Mouse (Mus musculus) kidney, embryonic 15.5 days (tissue): ENCODE data around the gene Llgl2. TPM values are rescaled to one million over a fixed set of nuclear protein-coding genes. Genes with fewer than 3 reads are reported as not detected.
"Not testable (repeated sequence)": the region's sequence is repeated elsewhere in the genome, so short reads cannot be mapped to it uniquely, and the experiment has no call there.

Experiments used
- ATAC-seq: fragments of 200-750 bp; cut with Nextera tagmentation; replicated peaks from 2 replicates; pipeline ENCODE4 v1.8.0; 2017; ENCODE audit warnings: moderate TSS enrichment; ENCODE audit not compliant: low FRiP score
- H3K27ac ChIP-seq: fragments of 300-500 bp; sonication (generic); 2 replicates; pipeline ENCODE4 v1.5.1; 2015; ENCODE audit warnings: mild to moderate bottlenecking, inconsistent platforms
- H3K27me3 ChIP-seq: fragments of 300-500 bp; sonication (generic); 2 replicates; pipeline ENCODE4 v1.6.1; 2015; ENCODE audit warnings: inconsistent platforms
- H3K36me3 ChIP-seq: fragments of 300-500 bp; sonication (generic); 2 replicates; pipeline ENCODE4 v1.6.1; 2015; ENCODE audit warnings: inconsistent platforms
- H3K4me1 ChIP-seq: fragments of 300-500 bp; sonication (generic); 2 replicates; pipeline ENCODE4 v1.6.1; 2015; ENCODE audit warnings: inconsistent platforms
- H3K4me2 ChIP-seq: fragments of 300-500 bp; sonication (generic); 2 replicates; pipeline ENCODE4 v1.6.1; 2015; ENCODE audit warnings: moderate library complexity, mild to moderate bottlenecking, inconsistent platforms
- H3K4me3 ChIP-seq: fragments of 300-500 bp; sonication (generic); replicated peaks from 2 replicates; pipeline ENCODE4 v1.5.1; 2015; ENCODE audit warnings: mild to moderate bottlenecking, inconsistent platforms
- H3K9ac ChIP-seq: fragments of 300-500 bp; sonication (generic); 2 replicates; pipeline ENCODE4 v1.6.1; 2015; ENCODE audit warnings: mild to moderate bottlenecking, inconsistent platforms
- H3K9me3 ChIP-seq: fragments of 300-500 bp; sonication (generic); replicated peaks from 2 replicates; pipeline ENCODE4 v1.6.1; 2016; ENCODE audit warnings: inconsistent platforms
- WGBS: fragments of 180-500 bp; shearing (Covaris S2); methylation state at CpG from one replicate; pipeline ENCODE4 v1.1.7; 2015; ENCODE audit warnings: mixed read lengths; 5-methylcytosine and 5-hydroxymethylcytosine counted together
- polyA plus RNA-seq: library from polyadenylated mRNA; unstranded; fragments of >200 nt; fragmentation: Nextera tagmentation; extraction: Ambion mirVana; gene quantifications from 2 replicates; pipeline ENCODE4 v1.2.1, GENCODE M21; 2015

Llgl2 gene
- polyA plus RNA-seq, 1 experiment from 2014 or later: 41.0 TPM

- Histone ChIP-seq H3K4me2 (no peak overlapping the region), H3K36me3 (peaks cover under 1% of the 10 kb centered on the region; the same call in 1 of the 2 replicates), H3K9ac (0 out of 2 replicates have a peak overlapping the region, but pooled peaks have one; percentile 22), H3K27me3 (no peaks in the 10 kb centered on the region), H3K4me3 (no peak overlapping the region), H3K4me1 (peaks cover 83% of the 10 kb centered on the region), H3K27ac (peak overlapping the region; percentile 49), H3K9me3 (no peaks in the 10 kb centered on the region)
- no peak for ATAC-seq
- 76% methylated on average over 3 of the region's 3 CpGs for WGBS
These were observed 15.9 kb downstream of the Llgl2 start for GRCm38 (mm10) chr11:115839732-115840131.

GRCm38 (mm10) chr11:115841044-115841443, 17.2 kb downstream of the Llgl2 start:
- Histone ChIP-seq H3K9ac (no peak overlapping the region), H3K27me3 (no peaks in the 10 kb centered on the region), H3K4me3 (no peak overlapping the region), H3K27ac (peak overlapping the region; percentile 93), H3K4me1 (peaks cover 77% of the 10 kb centered on the region), H3K36me3 (peaks cover 13% of the 10 kb centered on the region), H3K4me2 (no peak overlapping the region), H3K9me3 (0 out of 2 replicates have a peak, but pooled peaks cover 5% of the 10 kb centered on the region)
- no peak for ATAC-seq
- 84% methylated on average over 6 of the region's 6 CpGs for WGBS

- H3K27ac ChIP-seq: peak overlapping the region; percentile 93
- H3K9me3 ChIP-seq: 0 out of 2 replicates have a peak, but pooled peaks cover 5% of the 10 kb centered on the region
- H3K9ac ChIP-seq: peak overlapping the region; percentile 23; the same call in 1 of the 2 replicates
- peaks cover 23% of the 10 kb centered on the region for H3K36me3 ChIP-seq
- WGBS: 26% methylated on average over 6 of the region's 6 CpGs
- H3K27me3 ChIP-seq: no peaks in the 10 kb centered on the region
- no peak overlapping the region for H3K4me2 ChIP-seq
- peaks cover 67% of the 10 kb centered on the region for H3K4me1 ChIP-seq
- peak; percentile 10; the same call in 1 of the 2 replicates for ATAC-seq
- no peak overlapping the region for H3K4me3 ChIP-seq
These were observed 18.2 kb downstream of the Llgl2 start for GRCm38 (mm10) chr11:115841961-115842550.

- ATAC-seq: no peak
- H3K4me3 ChIP-seq: no peak overlapping the region
- H3K4me1 ChIP-seq: peaks cover 64% of the 10 kb centered on the region
- H3K27me3 ChIP-seq: no peaks in the 10 kb centered on the region
- H3K36me3 ChIP-seq: peaks cover 34% of the 10 kb centered on the region
- no peak overlapping the region for H3K9ac ChIP-seq
- peak overlapping the region; percentile 35; the same call in 1 of the 2 replicates for H3K4me2 ChIP-seq
- H3K9me3 ChIP-seq: 0 out of 2 replicates have a peak, but pooled peaks cover 5% of the 10 kb centered on the region
- H3K27ac ChIP-seq: peak overlapping the region; percentile 93
- 83% methylated on average over 12 of the region's 14 CpGs for WGBS
These were observed 19.5 kb downstream of the Llgl2 start for GRCm38 (mm10) chr11:115843141-115843890.

- Histone ChIP-seq H3K4me2 (peak overlapping the region; percentile 35), H3K9me3 (0 out of 2 replicates have a peak, but pooled peaks cover 5% of the 10 kb centered on the region), H3K4me3 (no peak overlapping the region), H3K27ac (peak overlapping the region; percentile 93), H3K27me3 (no peaks in the 10 kb centered on the region), H3K36me3 (peaks cover 40% of the 10 kb centered on the region), H3K4me1 (peaks cover 59% of the 10 kb centered on the region), H3K9ac (no peak overlapping the region)
- peak; percentile 86 for ATAC-seq
- 70% methylated on average over 5 of the region's 5 CpGs for WGBS
These were observed 20.0 kb downstream of the Llgl2 start for GRCm38 (mm10) chr11:115843891-115844239.

GRCm38 (mm10) chr11:115844240-115844639, 20.4 kb downstream of the Llgl2 start:
- peak; percentile 81 for ATAC-seq
- no peak overlapping the region for H3K9ac ChIP-seq
- peak overlapping the region; percentile 93 for H3K27ac ChIP-seq
- H3K9me3 ChIP-seq: 0 out of 2 replicates have a peak, but pooled peaks cover 5% of the 10 kb centered on the region
- WGBS: 44% methylated on average over 8 of the region's 8 CpGs
- no peaks in the 10 kb centered on the region for H3K27me3 ChIP-seq
- H3K4me2 ChIP-seq: peak overlapping the region; percentile 35
- peaks cover 44% of the 10 kb centered on the region for H3K36me3 ChIP-seq
- H3K4me3 ChIP-seq: no peak overlapping the region
- peaks cover 55% of the 10 kb centered on the region for H3K4me1 ChIP-seq

GRCm38 (mm10) chr11:115845819-115846218, 22.0 kb downstream of the Llgl2 start:
- Histone ChIP-seq H3K27me3 (no peaks in the 10 kb centered on the region), H3K4me1 (peaks cover 43% of the 10 kb centered on the region), H3K36me3 (peaks cover 59% of the 10 kb centered on the region), H3K4me3 (no peak overlapping the region), H3K27ac (no peak overlapping the region), H3K9me3 (0 out of 2 replicates have a peak, but pooled peaks cover 5% of the 10 kb centered on the region), H3K9ac (no peak overlapping the region), H3K4me2 (no peak overlapping the region)
- WGBS: 92% methylated on average over 2 of the region's 2 CpGs
- ATAC-seq: no peak

- H3K4me3 ChIP-seq: no peak overlapping the region
- no peaks in the 10 kb centered on the region for H3K9me3 ChIP-seq
- H3K9ac ChIP-seq: no peak overlapping the region
- no peak for ATAC-seq
- peaks cover 31% of the 10 kb centered on the region for H3K27me3 ChIP-seq
- no peak overlapping the region for H3K27ac ChIP-seq
- peaks cover 66% of the 10 kb centered on the region for H3K36me3 ChIP-seq
- no peak overlapping the region for H3K4me2 ChIP-seq
- WGBS: 76% methylated on average over 6 of the region's 6 CpGs
- H3K4me1 ChIP-seq: peaks cover 16% of the 10 kb centered on the region
These were observed 30.8 kb downstream of the Llgl2 start for GRCm38 (mm10) chr11:115854674-115855073.

GRCm38 (mm10) chr11:115857146-115857545, 33.3 kb downstream of the Llgl2 start:
- not testable (repeated sequence) for H3K9ac ChIP-seq, H3K4me2 ChIP-seq, H3K27ac ChIP-seq, H3K9me3 ChIP-seq, ATAC-seq, H3K4me3 ChIP-seq
- WGBS: 93% methylated on average over 4 of the region's 4 CpGs
- Histone ChIP-seq H3K4me1 (peaks cover 21% of the 10 kb centered on the region), H3K27me3 (peaks cover 56% of the 10 kb centered on the region), H3K36me3 (peaks cover 42% of the 10 kb centered on the region)

GRCm38 (mm10) chr11:115857936-115858335, 34.1 kb downstream of the Llgl2 start:
- no peak overlapping the region for H3K4me2 ChIP-seq
- no peak overlapping the region for H3K27ac ChIP-seq
- peaks cover 34% of the 10 kb centered on the region for H3K36me3 ChIP-seq
- WGBS: 52% methylated on average over 13 of the region's 13 CpGs
- no peak for ATAC-seq
- H3K9ac ChIP-seq: no peak overlapping the region
- H3K4me3 ChIP-seq: 0 out of 2 replicates have a peak overlapping the region, but pooled peaks have one; percentile 47
- H3K9me3 ChIP-seq: no peaks in the 10 kb centered on the region
- H3K27me3 ChIP-seq: peaks cover 59% of the 10 kb centered on the region
- peaks cover 21% of the 10 kb centered on the region for H3K4me1 ChIP-seq

- H3K4me1 ChIP-seq: peaks cover 21% of the 10 kb centered on the region
- no peaks in the 10 kb centered on the region for H3K9me3 ChIP-seq
- peaks cover 30% of the 10 kb centered on the region for H3K36me3 ChIP-seq
- H3K27me3 ChIP-seq: peaks cover 59% of the 10 kb centered on the region
- peak within 1 kb of the TSS; percentile 53 for H3K9ac ChIP-seq
- no peak for ATAC-seq
- WGBS: 12% methylated on average over 27 of the region's 27 CpGs
- peak within 1 kb of the TSS; percentile 47 for H3K4me3 ChIP-seq
- H3K4me2 ChIP-seq: peak within 1 kb of the TSS; percentile 77
- H3K27ac ChIP-seq: no peak within 1 kb of the TSS
These were observed 34.5 kb downstream of the Llgl2 start, which contains the start of gene Myo15b for GRCm38 (mm10) chr11:115858354-115858753. Myo15b (plus strand) TSS chr11:115858406.
